Mouse (Mus musculus): Measurements from ENCODE around the gene Adamts18. TPM values are rescaled to one million over a fixed set of nuclear protein-coding genes. Genes with fewer than 3 reads are reported as not detected.

The Adamts18 gene
- polyA plus RNA-seq, 1 experiment from 2014 or later = 1.7 TPM

DNA sequence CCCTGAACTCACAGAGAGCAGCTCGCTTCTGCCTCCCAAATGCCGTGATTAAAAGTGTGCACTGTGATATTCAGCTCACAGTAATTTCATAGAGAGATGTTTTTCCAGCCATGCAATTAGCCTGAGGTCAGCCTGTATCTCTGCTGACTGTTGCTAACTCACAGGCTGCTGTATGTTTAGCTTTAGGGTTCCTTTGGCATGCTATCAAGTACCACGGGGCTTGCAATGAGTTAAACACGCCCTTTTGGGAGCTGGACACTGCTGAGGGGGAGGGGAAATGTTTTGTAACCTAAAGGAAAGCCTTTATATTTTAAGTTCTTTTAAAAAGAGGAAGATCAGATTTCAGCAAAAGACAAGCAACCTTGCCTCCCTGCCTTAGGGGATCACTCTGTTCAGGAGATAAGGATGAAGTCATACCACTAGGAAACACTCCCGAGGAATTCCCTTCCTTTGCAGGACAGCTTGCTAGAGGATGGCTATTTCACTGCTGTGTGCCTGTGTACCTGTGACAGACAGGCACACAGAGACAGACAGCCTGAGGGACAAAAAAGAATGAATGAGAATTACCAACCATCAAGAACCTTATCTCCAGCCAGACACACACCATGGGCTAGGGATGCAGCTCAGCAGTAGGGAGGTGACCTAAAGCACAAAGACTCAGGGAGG lies 124.5 kb downstream of the Adamts18 start:
- Histone ChIP-seq H3K4me1 (replicated peaks) (peaks cover 5% of the 10 kb centered on the region; the same call in 1 of the 2 replicates), H3K9ac (no peak overlapping the region), H3K27me3 (no peaks in the 10 kb centered on the region), H3K4me3 (no peak overlapping the region), H3K4me2 (no peak overlapping the region), H3K27ac (no peak overlapping the region), H3K36me3 (no peaks in the 10 kb centered on the region), H3K9me3 (no peaks in the 10 kb centered on the region)
- no peak for ATAC-seq (ENCODE audit: low FRiP score)
- 62% methylated on average over 5 of the region's 5 CpGs for WGBS

- Histone ChIP-seq H3K9ac (no peak overlapping the region), H3K4me1 (replicated peaks) (peaks cover 5% of the 10 kb centered on the region; the same call in 1 of the 2 replicates), H3K27ac (no peak overlapping the region), H3K36me3 (no peaks in the 10 kb centered on the region), H3K9me3 (no peaks in the 10 kb centered on the region), H3K4me3 (no peak overlapping the region), H3K27me3 (no peaks in the 10 kb centered on the region), H3K4me2 (no peak overlapping the region)
- WGBS = 82% methylated on average over 13 of the region's 13 CpGs
- no peak for ATAC-seq (ENCODE audit: low FRiP score)
Measured at GRCm38 (mm10) chr8:113721459-113721858, 127.1 kb downstream of the Adamts18 start.

GRCm38 (mm10) chr8:113704968-113705367 lies 143.6 kb downstream of the Adamts18 start:
- WGBS = 31% methylated on average over 7 of the region's 7 CpGs
- 0 out of 2 replicates have a peak, but pooled peaks have one; percentile 52 for ATAC-seq (ENCODE audit: low FRiP score)
- Histone ChIP-seq H3K27ac (no peak overlapping the region), H3K4me3 (no peak overlapping the region), H3K27me3 (0 out of 2 replicates have a peak, but pooled peaks cover 3% of the 10 kb centered on the region), H3K9ac (no peak overlapping the region), H3K36me3 (no peaks in the 10 kb centered on the region), H3K4me1 (replicated peaks) (no peaks in the 10 kb centered on the region; the same call in 1 of the 2 replicates), H3K9me3 (no peaks in the 10 kb centered on the region), H3K4me2 (no peak overlapping the region)

DNA sequence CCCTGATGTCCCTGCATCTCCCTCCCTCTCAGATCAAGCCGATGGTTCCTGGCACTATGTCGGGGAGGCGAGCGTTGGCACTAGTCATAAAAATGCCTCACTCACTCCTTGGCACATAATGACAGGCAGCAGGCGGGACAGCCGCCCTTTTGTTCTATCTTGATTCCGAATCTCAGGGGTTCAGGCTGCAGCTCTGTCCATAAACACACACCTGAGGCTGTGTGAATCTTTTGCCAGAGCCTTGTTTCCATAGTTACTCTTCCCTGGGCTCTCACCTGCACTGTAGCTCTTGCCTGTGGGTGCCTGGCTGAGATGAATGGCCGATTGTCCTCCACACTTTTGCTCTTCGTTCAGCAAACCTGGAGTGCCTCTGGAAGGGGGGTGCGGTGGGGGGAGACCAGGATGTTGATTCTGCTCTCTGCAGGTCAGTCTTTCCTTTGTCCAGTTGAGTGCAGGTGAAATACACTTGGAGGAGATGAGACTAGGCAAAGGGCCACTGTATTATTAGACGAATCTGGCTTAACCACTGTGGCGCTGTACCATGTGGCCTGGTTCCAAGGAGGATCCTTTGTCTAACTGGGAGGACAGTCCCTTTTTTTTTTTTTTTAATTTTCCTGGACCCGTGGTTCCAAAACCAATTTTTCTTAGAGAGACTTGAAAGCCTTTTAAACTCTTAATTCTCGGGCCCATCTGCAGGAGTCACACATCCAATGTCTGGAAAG lies 156.8 kb downstream of the Adamts18 start:
- Histone ChIP-seq H3K9me3 (no peaks in the 10 kb centered on the region), H3K4me2 (no peak overlapping the region), H3K27ac (peak overlapping the region; percentile 23; the same call in 1 of the 2 replicates), H3K27me3 (no peaks in the 10 kb centered on the region), H3K36me3 (no peaks in the 10 kb centered on the region), H3K9ac (no peak overlapping the region), H3K4me1 (replicated peaks) (peaks cover 8% of the 10 kb centered on the region), H3K4me3 (no peak overlapping the region)
- no peak for ATAC-seq (ENCODE audit: low FRiP score)
- 68% methylated on average over 14 of the region's 14 CpGs for WGBS

- Histone ChIP-seq H3K4me2 (no peak overlapping the region), H3K27ac (no peak overlapping the region), H3K36me3 (no peaks in the 10 kb centered on the region), H3K9me3 (no peaks in the 10 kb centered on the region), H3K9ac (no peak overlapping the region), H3K4me3 (no peak overlapping the region), H3K4me1 (replicated peaks) (peaks cover 8% of the 10 kb centered on the region), H3K27me3 (no peaks in the 10 kb centered on the region)
- 88% methylated on average over 8 of the region's 8 CpGs for WGBS
- ATAC-seq (ENCODE audit: low FRiP score) = no peak
Measured at GRCm38 (mm10) chr8:113688543-113688915, 160.0 kb downstream of the Adamts18 start.

DNA sequence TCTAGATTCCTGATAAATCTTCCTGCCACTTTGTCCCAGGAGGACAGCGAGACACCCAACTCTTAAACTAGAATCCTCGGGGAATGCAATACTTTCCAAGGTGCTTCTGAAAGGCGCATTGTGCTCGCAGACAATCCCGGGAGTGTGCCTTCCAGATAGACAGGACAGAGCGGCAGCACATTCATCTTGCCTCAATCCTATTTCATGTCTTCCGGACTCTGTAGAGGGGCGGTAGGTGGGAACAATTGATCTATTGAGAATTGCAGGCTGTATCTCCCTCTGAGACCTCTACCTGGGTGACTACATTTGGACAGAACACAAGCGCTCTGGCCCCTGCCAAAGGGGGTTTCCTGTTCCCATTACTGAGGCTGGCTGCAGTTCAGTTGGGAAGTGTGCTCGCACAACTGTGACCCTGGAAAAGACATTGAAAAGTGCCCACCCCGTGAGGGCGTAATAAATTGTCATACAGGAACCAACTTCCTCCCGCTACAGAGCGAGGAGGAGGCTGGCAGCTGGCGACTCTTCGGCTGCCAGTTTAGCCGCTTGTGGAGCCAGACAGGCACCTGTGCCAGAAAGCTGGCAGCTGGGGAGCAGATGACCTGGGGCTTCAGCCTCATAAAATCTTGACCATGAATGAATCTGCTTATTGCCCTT lies 160.5 kb downstream of the Adamts18 start:
- no peak for ATAC-seq (ENCODE audit: low FRiP score)
- 77% methylated on average over 17 of the region's 17 CpGs for WGBS
- no peak overlapping the region for H3K9ac ChIP-seq
- no peak overlapping the region for H3K4me3 ChIP-seq
- H3K9me3 ChIP-seq = no peaks in the 10 kb centered on the region
- H3K27ac ChIP-seq = no peak overlapping the region
- no peaks in the 10 kb centered on the region for H3K36me3 ChIP-seq
- no peak overlapping the region for H3K4me2 ChIP-seq
- H3K4me1 ChIP-seq (replicated peaks) = peaks cover 8% of the 10 kb centered on the region
- no peaks in the 10 kb centered on the region for H3K27me3 ChIP-seq

- WGBS = 84% methylated on average over 3 of the region's 3 CpGs
- H3K27ac ChIP-seq = no peak overlapping the region
- H3K4me3 ChIP-seq = no peak overlapping the region
- no peaks in the 10 kb centered on the region for H3K4me1 ChIP-seq (replicated peaks)
- no peak overlapping the region for H3K9ac ChIP-seq
- no peaks in the 10 kb centered on the region for H3K9me3 ChIP-seq
- H3K4me2 ChIP-seq = no peak overlapping the region
- ATAC-seq (ENCODE audit: low FRiP score) = no peak
- H3K36me3 ChIP-seq = no peaks in the 10 kb centered on the region
- H3K27me3 ChIP-seq = no peaks in the 10 kb centered on the region
Measured at GRCm38 (mm10) chr8:113679361-113679760, 169.2 kb downstream of the Adamts18 start.

- no peaks in the 10 kb centered on the region for H3K36me3 ChIP-seq
- no peak overlapping the region for H3K4me3 ChIP-seq
- H3K4me1 ChIP-seq (replicated peaks) = no peaks in the 10 kb centered on the region
- no peak for ATAC-seq (ENCODE audit: low FRiP score)
- H3K27me3 ChIP-seq = no peaks in the 10 kb centered on the region
- H3K4me2 ChIP-seq = no peak overlapping the region
- H3K9ac ChIP-seq = no peak overlapping the region
- 87% methylated on average over 1 of the region's 1 CpGs for WGBS
- no peak overlapping the region for H3K27ac ChIP-seq
- no peaks in the 10 kb centered on the region for H3K9me3 ChIP-seq
Measured at GRCm38 (mm10) chr8:113676811-113677210, 171.7 kb downstream of the Adamts18 start.

- H3K36me3 ChIP-seq = no peaks in the 10 kb centered on the region
- H3K4me2 ChIP-seq = no peak overlapping the region
- no peak overlapping the region for H3K4me3 ChIP-seq
- ATAC-seq (ENCODE audit: low FRiP score) = no peak
- no peaks in the 10 kb centered on the region for H3K4me1 ChIP-seq (replicated peaks)
- H3K9me3 ChIP-seq = no peaks in the 10 kb centered on the region
- 79% methylated on average over 2 of the region's 2 CpGs for WGBS
- H3K27me3 ChIP-seq = no peaks in the 10 kb centered on the region
- no peak overlapping the region for H3K9ac ChIP-seq
- no peak overlapping the region for H3K27ac ChIP-seq
Measured at GRCm38 (mm10) chr8:113675281-113675680, 173.3 kb downstream of the Adamts18 start.

GRCm38 (mm10) chr8:113674611-113675010 lies 173.9 kb downstream of the Adamts18 start:
- Histone ChIP-seq H3K36me3 (no peaks in the 10 kb centered on the region), H3K4me1 (replicated peaks) (no peaks in the 10 kb centered on the region), H3K27me3 (no peaks in the 10 kb centered on the region), H3K4me3 (no peak overlapping the region), H3K27ac (no peak overlapping the region), H3K4me2 (no peak overlapping the region), H3K9me3 (no peaks in the 10 kb centered on the region), H3K9ac (no peak overlapping the region)
- no peak for ATAC-seq (ENCODE audit: low FRiP score)
- WGBS = 72% methylated on average over 3 of the region's 3 CpGs

- H3K27ac ChIP-seq = no peak overlapping the region
- no peaks in the 10 kb centered on the region for H3K9me3 ChIP-seq
Measured at GRCm38 (mm10) chr8:113673300-113673699, 175.2 kb downstream of the Adamts18 start.

GRCm38 (mm10) chr8:113672599-113673255 lies 175.8 kb downstream of the Adamts18 start:
- 69% methylated on average over 11 of the region's 11 CpGs for WGBS
- H3K4me2 ChIP-seq = no peak overlapping the region
- peak; percentile 72 for ATAC-seq (ENCODE audit: low FRiP score)

More at GRCm38 (mm10) chr8:113673300-113673699, 175.2 kb downstream of the Adamts18 start:
- no peak overlapping the region for H3K4me2 ChIP-seq
- no peak for ATAC-seq (ENCODE audit: low FRiP score)
- no peaks in the 10 kb centered on the region for H3K36me3 ChIP-seq
- 43% methylated on average over 3 of the region's 3 CpGs for WGBS
- no peaks in the 10 kb centered on the region for H3K27me3 ChIP-seq
- no peak overlapping the region for H3K9ac ChIP-seq
- H3K4me1 ChIP-seq (replicated peaks) = no peaks in the 10 kb centered on the region
- H3K4me3 ChIP-seq = no peak overlapping the region

More at GRCm38 (mm10) chr8:113672599-113673255, 175.8 kb downstream of the Adamts18 start:
- no peaks in the 10 kb centered on the region for H3K27me3 ChIP-seq
- no peak overlapping the region for H3K27ac ChIP-seq
- H3K4me3 ChIP-seq = no peak overlapping the region
- no peaks in the 10 kb centered on the region for H3K36me3 ChIP-seq
- no peaks in the 10 kb centered on the region for H3K9me3 ChIP-seq
- H3K4me1 ChIP-seq (replicated peaks) = no peaks in the 10 kb centered on the region
- no peak overlapping the region for H3K9ac ChIP-seq
